Mouse (Mus musculus): ENCODE measurements around the gene Olfr659.

The Olfr659 gene

GRCm38 (mm10) chr7:104666453-104666852 is at the start of gene Olfr659:
TSS of gene Olfr659 (plus strand) at chr7:104666753.
- no peak for DNase-seq (ENCODE audit: low read depth in 2 of 2, low spot score in 2 of 2)

GRCm38 (mm10) chr7:104624494-104624893 is 42.1 kb upstream of the Olfr659 start, which contains the start of gene Olfr657:
TSS of gene Olfr657 (plus strand) at chr7:104624794.
- no peak for DNase-seq (ENCODE audit: low read depth in 2 of 2, low spot score in 2 of 2)

DNA sequence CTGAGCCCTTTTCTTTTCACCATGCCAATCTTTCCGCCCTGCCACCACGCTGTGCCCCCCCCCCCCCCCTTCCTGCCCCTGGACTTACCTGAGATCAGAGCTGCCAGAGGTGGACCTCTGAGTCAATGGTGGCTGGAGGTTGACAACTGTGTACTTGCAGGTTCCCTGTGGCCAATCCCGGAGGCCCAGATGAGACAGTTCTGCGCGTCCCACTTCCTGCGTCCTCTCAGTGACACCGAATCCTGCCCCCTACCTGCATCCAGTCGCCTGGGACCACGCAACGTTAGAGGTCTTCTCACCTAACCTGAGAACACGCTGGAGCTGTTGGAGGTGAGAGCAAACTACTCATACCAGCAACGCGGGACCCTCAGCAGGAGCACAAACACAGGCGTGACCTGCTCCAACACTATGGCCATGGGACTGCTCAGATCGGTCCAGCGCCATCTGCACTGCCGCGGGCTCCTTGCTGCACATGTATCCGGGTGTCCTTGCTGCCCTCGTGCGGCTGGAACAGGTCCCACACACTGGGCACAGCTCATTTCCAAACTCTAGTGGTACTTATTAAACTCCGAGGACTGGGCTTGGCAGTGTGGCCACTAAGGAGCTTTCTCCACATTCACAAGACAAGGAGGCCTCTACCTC is 19.6 kb upstream of the Olfr659 start, which contains the start of gene Olfr658:
Gene Olfr658 (minus strand): TSS at position 465 of the 642 bp plus-strand sequence.
- DNase-seq (ENCODE audit: low read depth in 2 of 2, low spot score in 2 of 2): no peak

GRCm38 (mm10) chr7:104686201-104686600 is 19.6 kb downstream of the Olfr659 start, which contains the start of gene Olfr661:
TSS of gene Olfr661 (plus strand) at chr7:104686501.
- no peak for DNase-seq (ENCODE audit: low read depth in 2 of 2, low spot score in 2 of 2)
